In the genomic region with DNA sequence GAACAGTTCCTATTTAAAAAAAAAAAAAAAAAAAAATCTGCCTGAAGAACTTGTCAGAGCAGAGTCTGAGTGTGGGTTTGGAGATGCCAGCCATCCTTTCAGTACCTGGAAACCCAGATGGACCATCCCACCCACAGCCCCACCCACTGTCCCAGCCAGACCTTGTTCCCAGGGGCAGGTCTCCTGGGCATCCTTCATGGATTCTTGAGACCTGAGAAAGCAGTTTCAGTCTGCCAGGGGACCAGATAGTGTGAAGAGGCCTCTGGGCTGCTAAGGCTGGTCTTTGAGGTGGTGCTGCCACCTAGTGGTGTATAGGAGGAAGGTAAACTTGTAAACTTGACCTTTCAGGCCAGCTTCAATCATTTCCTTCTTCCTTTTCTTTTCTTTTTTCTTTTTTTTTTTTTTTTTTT, we compare ENCODE assay signal across 8 mouse cellular contexts. TPM values are rescaled to one million over a fixed set of nuclear protein-coding genes. Genes with fewer than 3 reads are reported as not detected.
DNase-seq lines count a peak whose midpoint lies in the region; ATAC-seq and TF ChIP-seq lines count a peak whose summit lies in the region.

No protein-coding gene starts in this region.

- no peaks in the 10 kb centered on the region for H3K27me3 ChIP-seq in lung, postnatal 0 days (replicated peaks; ENCODE audit: insufficient read depth, low read length)

- H3K4me2 ChIP-seq in lung, postnatal 0 days (replicated peaks; ENCODE audit: low read depth, low read length) = no peak overlapping the region

- no peak overlapping the region for H3K9ac ChIP-seq in lung, postnatal 0 days (replicated peaks; ENCODE audit: low read depth)

- no peaks in the 10 kb centered on the region; the same call in 1 of the 2 replicates for H3K4me1 ChIP-seq in bone marrow, adult 2 months (ENCODE audit: control insufficient read depth, insufficient read depth, low read length)
- H3K4me1 ChIP-seq in embryonic fibroblast, embryonic 13.5 days (ENCODE audit: control insufficient read depth, insufficient read depth, low read length) = peaks cover 2% of the 10 kb centered on the region
- peaks cover 5% of the 10 kb centered on the region for H3K4me1 ChIP-seq in lung, postnatal 0 days (ENCODE audit: insufficient read depth, low read depth, low read length)

- peak; percentile 86 for TF ChIP-seq CTCF in bone marrow, adult 2 months (IDR thresholded peaks at IDR 0.05; ENCODE audit: control insufficient read depth, insufficient read depth, low read length)
- peak; percentile 48; the same call in 1 of the 2 replicates for TF ChIP-seq CTCF in embryonic fibroblast, embryonic 13.5 days (IDR thresholded peaks at IDR 0.05; ENCODE audit: borderline replicate concordance, insufficient read depth, low read length)
- TF ChIP-seq CTCF in lung, postnatal 0 days (IDR thresholded peaks at IDR 0.05) = peak; percentile 87

- no peak for TF ChIP-seq POLR2A in bone marrow, adult 2 months (IDR thresholded peaks at IDR 0.05; ENCODE audit: borderline replicate concordance, control insufficient read depth, low read depth, low read length)
- no peak for TF ChIP-seq POLR2A in embryonic fibroblast, embryonic 13.5 days (IDR thresholded peaks at IDR 0.05; ENCODE audit: low read depth, low read length)

- ATAC-seq in lung, postnatal 0 days = peak; percentile 32

- H3K27ac ChIP-seq in bone marrow, adult 2 months (ENCODE audit: control insufficient read depth, insufficient read depth, low read depth, low read length, poor library complexity) = no peak overlapping the region
- no peak overlapping the region for H3K27ac ChIP-seq in embryonic fibroblast, embryonic 13.5 days (ENCODE audit: insufficient read depth, low read length)
- H3K27ac ChIP-seq in lung, postnatal 0 days (ENCODE audit: low read length) = no peak overlapping the region

- no peaks in the 10 kb centered on the region for H3K36me3 ChIP-seq in lung, postnatal 0 days (ENCODE audit: insufficient read depth, low read length)

- no peaks in the 10 kb centered on the region for H3K9me3 ChIP-seq in lung, postnatal 0 days (ENCODE audit: low read length)

- no peak for TF ChIP-seq EP300 in lung, postnatal 0 days (IDR thresholded peaks at IDR 0.05)

- no peak overlapping the region for H3K4me3 ChIP-seq in bone marrow, adult 2 months (replicated peaks; ENCODE audit: control insufficient read depth, low read depth, low read length)
- H3K4me3 ChIP-seq in embryonic fibroblast, embryonic 13.5 days (ENCODE audit: insufficient read depth, low read length) = no peak overlapping the region
- no peak overlapping the region for H3K4me3 ChIP-seq in lung, postnatal 0 days (ENCODE audit: low read depth, low read length)

- DNase-seq in adrenal gland, postnatal 10 days = peak; percentile 63
- no peak for DNase-seq in adrenal gland, postnatal 4 days (ENCODE audit: low spot score in 2 of 2)
- DNase-seq in 3T3-L1 (ENCODE audit: low read depth, low spot score) = peak; percentile 94
- peak; percentile 90 for DNase-seq in induced T-regulatory cell, adult 2 months (ENCODE audit: low read depth)
- peak; percentile 93 for DNase-seq in lung, postnatal 0 days (ENCODE audit: low spot score)
- peak; percentile 59 for DNase-seq in testis, postnatal 10 days (ENCODE audit: low spot score)

RNA-seq across cellular contexts. Expression of a gene that starts 3.8 kb away (rescaled TPM):
- 10 to 100 TPM; 46.3 to 54.8 TPM for total RNA-seq in adrenal gland, postnatal 10 days (2021)
- total RNA-seq in adrenal gland, postnatal 4 days (2021) = 10 to 100 TPM; 54.6 to 57.8 TPM
- 153 and 243 TPM in 2 replicates for polyA plus RNA-seq in bone marrow, adult 2 months (2011; ENCODE audit: insufficient read depth, insufficient read length, low replicate concordance, missing spikeins)
- polyA plus RNA-seq in embryonic fibroblast, embryonic 13.5 days (2011; ENCODE audit: insufficient read length, low read depth, missing spikeins) = 40.5 and 41.6 TPM in 2 replicates
- 13.9 and 14.0 TPM in 2 replicates for polyA plus RNA-seq in lung, postnatal 0 days (2015; fragmentation: Nextera tagmentation; extraction: Ambion mirVana)

RNA-seq across cellular contexts. Expression of a gene that starts 26.8 kb away (rescaled TPM):
- total RNA-seq in adrenal gland, postnatal 10 days (2021) = 1 to 10 TPM; 3.5 to 8.5 TPM
- total RNA-seq in adrenal gland, postnatal 4 days (2021) = 1 to 10 TPM; 8.2 to 8.8 TPM
- polyA plus RNA-seq in bone marrow, adult 2 months (2011; ENCODE audit: insufficient read depth, insufficient read length, low replicate concordance, missing spikeins) = 8.4 and 53.2 TPM in 2 replicates
- 5.7 and 7.3 TPM in 2 replicates for polyA plus RNA-seq in embryonic fibroblast, embryonic 13.5 days (2011; ENCODE audit: insufficient read length, low read depth, missing spikeins)
- polyA plus RNA-seq in lung, postnatal 0 days (2015; fragmentation: Nextera tagmentation; extraction: Ambion mirVana) = 2.0 and 2.6 TPM in 2 replicates

RNA-seq across cellular contexts. Expression of a gene that starts 40.8 kb away (rescaled TPM):
- 10 to 100 TPM; 16.8 to 21.9 TPM for total RNA-seq in adrenal gland, postnatal 10 days (2021)
- 10 to 100 TPM; 37.6 to 40.9 TPM for total RNA-seq in adrenal gland, postnatal 4 days (2021)
- 16.9 and 20.7 TPM in 2 replicates for polyA plus RNA-seq in bone marrow, adult 2 months (2011; ENCODE audit: insufficient read depth, insufficient read length, low replicate concordance, missing spikeins)
- 14.0 and 22.5 TPM in 2 replicates for polyA plus RNA-seq in embryonic fibroblast, embryonic 13.5 days (2011; ENCODE audit: insufficient read length, low read depth, missing spikeins)
- 22.7 and 24.4 TPM in 2 replicates for polyA plus RNA-seq in lung, postnatal 0 days (2015; fragmentation: Nextera tagmentation; extraction: Ambion mirVana)

Comparison
In these comparisons a context has a peak if more than half of its experiments do, and no peak if none do; other contexts are left out.
1. DNase-seq: peak in adrenal gland, postnatal 10 days (single experiment), 3T3-L1 (single experiment), induced T-regulatory cell, adult 2 months (single experiment), lung, postnatal 0 days (single experiment) and testis, postnatal 10 days (single experiment); none in adrenal gland, postnatal 4 days (0 of 2).
2. Peak in every context shown above with its lines, with median percentiles within 50 percentile points of each other: CTCF ChIP-seq.